Mouse (Mus musculus) gastrocnemius, postnatal 10 days (tissue): ENCODE measurements around the gene Usf3. TPM values are rescaled to one million over a fixed set of nuclear protein-coding genes. Genes with fewer than 3 reads are reported as not detected.
A peak's percentile ranks its signal among the peaks of the same experiment; 100 is the strongest.

Experiments
- DNase-seq: peaks from one replicate; pipeline ENCODE4 v3.0.0; 2021; ENCODE audit warnings: mixed read lengths
- long read RNA-seq, 2 experiments: library from polyadenylated mRNA; stranded (forward); transcript quantifications; one replicate each; pipeline ENCODE4 v2.0.0; 2021
- total RNA-seq, 2 experiments: library from RNA; stranded (reverse); gene quantifications; 2 replicates each; pipeline ENCODE4 v1.2.3; 2021

The Usf3 gene
- 10 to 100 TPM; 35.8 to 40.6 TPM for total RNA-seq
- long read RNA-seq, experiment 1, partial matches to known transcripts, result 1 of 10 reads
- long read RNA-seq, experiment 1, other reads (novel, unspliced or antisense), result 8 of 10 reads
- long read RNA-seq, experiment 2, partial matches to known transcripts, result 1 of 11 reads
- long read RNA-seq, experiment 2, other reads (novel, unspliced or antisense), result 10 of 11 reads

- DNase-seq, result peak; percentile 65
Observed at GRCm38 (mm10) chr16:44173155-44173941, at the start of gene Usf3. Gene Usf3, plus strand, starts transcription at chr16:44173246.

DNA sequence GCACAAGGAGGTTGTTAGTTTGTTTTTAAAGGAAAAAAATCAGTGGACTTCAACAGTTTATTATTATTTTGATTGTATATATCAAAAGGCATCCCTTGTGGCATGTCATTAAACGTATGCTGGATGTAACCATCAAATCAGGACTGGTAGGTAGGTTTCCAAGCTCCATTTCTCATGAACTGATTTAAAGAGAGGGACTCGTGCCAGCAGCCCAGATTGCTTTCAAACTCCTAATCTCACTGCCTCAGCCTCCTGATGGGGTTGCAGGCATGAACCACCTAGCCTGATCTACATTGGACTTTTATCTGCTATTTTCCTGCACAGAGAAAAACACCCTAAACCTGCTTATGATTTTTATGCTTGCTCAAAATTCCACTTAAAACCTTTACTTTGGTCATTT, 49.3 kb upstream of the Usf3 start:
- no peak for DNase-seq

- no peak for DNase-seq
Observed at GRCm38 (mm10) chr16:44124713-44125112, 48.3 kb upstream of the Usf3 start.

GRCm38 (mm10) chr16:44125436-44125835, 47.6 kb upstream of the Usf3 start:
- no peak for DNase-seq

- no peak for DNase-seq
Observed at GRCm38 (mm10) chr16:44126437-44126836, 46.6 kb upstream of the Usf3 start.

DNA sequence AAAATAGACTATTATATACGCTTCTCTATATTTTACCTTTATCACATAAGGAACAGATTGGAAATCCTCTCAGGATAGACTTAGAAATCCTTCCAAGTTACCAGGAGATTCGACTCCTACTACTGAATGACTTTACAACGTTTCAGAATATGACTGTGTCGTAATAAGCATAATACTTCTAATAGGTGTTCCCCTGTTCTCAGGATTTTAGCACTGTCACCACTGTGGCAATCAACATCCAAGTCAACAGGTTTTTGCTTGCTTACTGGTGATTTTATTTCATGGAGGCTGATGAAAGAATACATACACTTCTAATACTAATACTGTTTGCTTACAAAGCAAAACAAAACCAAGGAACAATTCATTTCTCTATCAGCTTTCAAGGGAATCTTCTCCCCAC, 40.7 kb upstream of the Usf3 start:
- DNase-seq, result no peak

DNA sequence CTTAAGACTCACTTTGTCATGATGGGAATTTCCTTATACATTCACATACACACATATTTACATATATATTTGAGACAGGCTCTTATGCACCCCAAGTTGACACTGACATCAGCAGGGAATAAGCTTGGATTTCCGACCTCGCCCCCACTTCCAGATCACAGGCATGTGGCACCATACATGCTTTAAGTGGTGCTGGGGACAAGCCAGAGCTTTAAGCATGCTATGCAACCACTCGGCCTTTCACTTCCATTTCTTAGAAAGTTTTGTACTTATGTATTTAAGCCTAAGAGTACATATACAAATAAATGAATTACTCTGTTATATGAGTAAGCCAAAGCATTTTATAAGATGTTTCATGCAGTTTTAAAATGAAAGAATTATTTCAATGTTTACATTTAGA, 39.9 kb upstream of the Usf3 start:
- DNase-seq, result no peak

DNA sequence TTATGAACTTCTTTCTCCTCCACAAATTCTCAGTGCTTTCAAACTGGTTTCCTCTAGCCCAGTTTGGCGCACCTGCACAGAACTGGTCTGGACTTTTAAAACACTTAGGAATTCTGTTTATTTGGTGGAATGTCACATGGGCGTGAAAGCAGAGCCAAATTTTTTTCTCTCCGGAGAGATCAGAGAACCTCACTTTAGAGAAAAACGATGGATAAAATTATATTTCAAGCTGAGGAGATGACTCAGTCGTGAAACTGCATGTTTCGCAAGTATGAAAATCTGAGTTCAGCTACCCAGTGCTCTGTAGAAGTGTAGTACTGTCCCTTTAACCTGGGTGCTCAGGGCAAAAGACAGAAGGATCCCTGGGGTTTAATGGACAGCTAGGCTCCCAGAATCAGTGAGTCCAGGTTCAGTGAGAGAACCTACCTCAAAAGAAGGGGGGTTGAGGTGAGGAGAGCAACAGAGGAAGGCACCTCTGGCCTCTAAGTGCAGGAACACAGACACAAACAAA, 36.5 kb upstream of the Usf3 start:
- no peak for DNase-seq

DNA sequence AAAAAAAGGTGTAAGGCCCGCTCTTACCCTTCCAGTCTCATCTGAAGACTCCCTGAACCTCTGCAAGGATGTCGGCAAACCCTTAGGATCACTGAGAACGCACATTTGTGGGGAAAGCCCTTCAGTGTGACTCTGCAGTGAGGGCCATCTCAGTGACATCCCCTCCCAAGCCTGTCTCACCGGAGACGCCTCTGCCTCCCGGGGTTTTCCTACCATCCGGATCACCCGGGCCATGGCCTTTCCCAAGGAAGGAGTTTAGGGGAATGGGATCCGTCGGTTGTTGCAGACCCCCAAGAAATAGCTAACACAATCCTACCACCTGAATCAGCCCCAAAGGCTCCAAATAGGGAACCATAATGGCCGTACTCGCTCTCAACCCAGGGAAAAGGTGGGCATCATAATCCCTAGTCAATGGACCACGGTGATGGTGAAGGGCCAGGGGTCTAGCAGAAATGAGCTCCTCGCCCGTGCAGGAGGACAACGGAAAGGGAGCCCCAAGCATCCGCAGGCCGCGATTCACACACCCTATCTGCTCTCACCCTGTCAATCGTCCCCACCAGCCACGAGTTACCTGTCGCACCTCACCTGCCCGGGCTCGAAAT, 34.6 kb upstream of the Usf3 start:
- DNase-seq, result peak; percentile 11

- peak; percentile 80 for DNase-seq
Observed at GRCm38 (mm10) chr16:44138979-44139535, 34.0 kb upstream of the Usf3 start.

GRCm38 (mm10) chr16:44139536-44140185, 33.4 kb upstream of the Usf3 start, which contains the start of the genes Atp6v1a and Naa50:
Gene Atp6v1a, minus strand, starts transcription at chr16:44139705.
Gene Naa50, plus strand, starts transcription at chr16:44139830.
- DNase-seq, result peak; percentile 95

GRCm38 (mm10) chr16:44140186-44140787, 32.8 kb upstream of the Usf3 start:
- DNase-seq, result peak; percentile 70

- peak; percentile 17 for DNase-seq
Observed at GRCm38 (mm10) chr16:44141483-44141882, 31.6 kb upstream of the Usf3 start.

- no peak for DNase-seq
Observed at GRCm38 (mm10) chr16:44149002-44149767, 23.9 kb upstream of the Usf3 start.

DNA sequence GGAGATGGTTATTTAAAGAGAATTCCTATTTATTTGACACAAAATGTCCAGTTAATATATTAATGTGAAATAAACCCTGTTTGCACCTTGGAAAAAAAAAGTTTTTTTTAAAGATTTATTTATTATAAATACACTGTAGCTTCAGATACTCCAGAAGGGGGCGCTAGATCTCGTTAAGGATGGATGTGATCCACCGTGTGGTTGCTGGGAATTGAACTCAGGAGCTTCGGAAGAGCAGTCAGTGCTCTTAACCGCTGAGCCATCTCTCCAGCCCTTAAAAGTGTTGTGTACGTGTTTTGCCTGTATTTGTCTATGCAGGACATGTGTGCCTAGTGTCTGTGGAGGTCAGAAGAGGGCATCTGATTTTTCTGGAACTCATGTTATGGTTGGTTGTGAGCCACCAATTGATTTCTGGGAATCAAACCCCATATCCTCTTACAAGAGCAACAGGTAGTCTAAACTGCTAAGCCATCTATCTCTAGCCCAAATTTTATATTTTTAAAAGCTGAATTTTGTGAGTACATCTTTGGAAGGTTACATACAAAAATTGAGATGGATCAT, 18.5 kb upstream of the Usf3 start:
- DNase-seq, result no peak

DNA sequence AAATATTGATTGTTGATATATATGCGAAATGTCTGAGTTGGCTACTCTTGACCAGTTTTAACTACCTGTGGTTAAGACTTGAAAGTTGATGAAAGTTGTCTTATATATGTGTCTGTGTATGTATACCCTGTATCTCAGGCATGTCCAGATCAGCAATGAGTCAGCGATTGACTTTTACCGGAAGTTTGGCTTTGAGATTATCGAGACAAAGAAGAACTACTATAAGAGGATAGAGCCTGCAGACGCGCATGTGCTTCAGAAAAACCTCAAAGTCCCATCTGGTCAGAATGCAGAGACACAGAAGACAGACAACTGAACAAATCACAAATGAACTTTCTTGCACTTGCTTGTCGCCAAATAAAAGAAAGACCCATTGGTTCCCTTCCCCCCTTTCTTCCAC, 13.7 kb upstream of the Usf3 start:
- DNase-seq, result no peak

DNA sequence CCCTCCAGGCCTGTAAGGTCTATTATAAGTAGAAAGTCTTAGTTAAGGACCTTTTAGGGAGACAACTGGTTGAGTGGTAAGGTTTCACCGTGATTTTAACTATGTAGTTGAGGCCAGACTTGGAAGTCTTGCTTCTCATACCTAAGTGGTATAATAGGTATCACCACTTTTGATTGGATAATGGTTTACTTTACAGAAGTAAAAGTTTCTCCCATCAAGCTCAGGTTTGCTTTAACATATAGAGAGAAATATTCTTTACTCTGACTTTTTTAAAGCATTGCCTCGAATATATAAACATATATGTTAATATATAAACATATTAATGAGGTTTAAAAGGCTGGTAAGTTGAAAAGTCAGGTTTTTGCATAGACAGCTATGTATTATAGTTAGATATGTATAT, 9.2 kb upstream of the Usf3 start:
- no peak for DNase-seq

DNA sequence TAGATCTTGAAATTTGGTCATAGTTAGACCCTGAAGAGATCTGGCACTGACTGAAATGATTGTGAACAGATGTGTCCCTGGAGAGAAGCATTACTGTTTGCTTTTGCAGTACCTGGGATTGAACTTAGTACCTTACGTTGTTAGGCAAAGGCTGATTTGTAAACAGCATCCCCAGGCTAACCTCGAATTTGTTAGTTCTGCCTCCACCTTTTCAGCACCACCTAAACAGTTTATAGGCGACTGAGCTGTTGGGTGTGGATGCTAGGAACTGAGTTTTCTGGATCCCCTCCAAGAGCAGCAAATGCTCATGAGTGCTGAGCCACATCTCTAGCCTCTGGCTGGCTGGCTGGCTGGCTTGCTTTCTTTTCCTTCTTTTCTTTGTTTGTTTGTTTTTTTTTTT, 7.9 kb upstream of the Usf3 start:
- DNase-seq, result no peak

DNA sequence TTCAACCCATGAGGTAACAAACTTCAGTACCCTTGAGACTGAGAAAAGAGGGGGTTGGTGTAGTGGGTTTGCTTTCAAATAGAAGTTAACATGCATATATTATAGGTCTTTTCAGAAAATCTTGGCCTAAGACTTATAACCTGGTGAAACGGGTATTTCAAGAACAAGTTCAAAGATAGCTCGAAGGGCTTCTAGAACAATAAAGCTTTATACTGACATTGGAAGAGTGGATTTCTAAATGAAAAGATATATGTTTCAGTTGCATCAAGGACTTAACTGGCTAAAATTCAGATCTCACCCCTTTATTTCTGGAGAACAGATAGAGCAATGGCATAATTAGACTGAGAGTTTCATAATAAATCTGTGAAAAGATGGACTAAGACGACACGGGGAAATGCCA, 4.1 kb upstream of the Usf3 start:
- no peak for DNase-seq

GRCm38 (mm10) chr16:44172297-44173154, 520 bp upstream of the Usf3 start:
- DNase-seq, result peak; percentile 96
